Mouse (Mus musculus): Measurements from ENCODE around the gene Sirt4.

DNA sequence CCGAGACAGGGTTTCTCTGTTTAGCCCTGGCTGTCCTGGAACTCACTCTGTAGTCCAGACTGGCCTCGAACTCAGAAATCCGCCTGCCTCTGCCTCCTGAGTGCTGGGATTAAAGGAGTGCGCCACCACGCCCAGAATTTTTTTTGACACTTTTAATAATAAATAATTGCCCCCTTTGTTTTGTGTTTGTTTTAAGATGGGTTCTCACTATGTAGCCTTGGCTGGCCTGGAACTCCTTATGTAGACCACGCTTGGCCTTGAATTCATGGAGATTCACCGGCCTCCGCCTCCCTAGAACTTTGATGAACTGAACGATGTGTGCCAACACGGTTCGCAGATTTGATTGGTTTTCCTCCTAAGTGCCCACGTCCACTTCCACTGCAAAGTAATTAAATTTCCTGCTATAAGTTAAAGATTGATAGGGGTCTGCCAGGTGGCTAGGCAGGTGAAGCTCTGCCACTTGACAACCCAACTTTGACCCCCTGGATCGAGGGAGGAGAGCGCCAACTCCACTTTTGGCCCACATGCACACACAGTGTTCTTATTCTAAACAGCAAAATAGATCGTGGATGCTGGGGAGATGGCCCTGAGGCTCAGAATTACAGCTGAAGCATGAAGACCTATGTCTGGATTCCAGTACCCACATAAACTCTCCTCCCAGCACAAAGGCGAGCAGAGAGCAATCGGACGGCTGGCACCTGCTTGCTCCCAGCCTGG lies 1.1 kb upstream of the Sirt4 start:
- TF ChIP-seq EP300 (IDR thresholded peaks at IDR 0.05) = no peak
- TF ChIP-seq CTCF (IDR thresholded peaks at IDR 0.05) = no peak
